Mouse (Mus musculus) left cerebral cortex, postnatal 25 days (tissue): ENCODE measurements around the gene Slc27a4. TPM values are rescaled to one million over a fixed set of nuclear protein-coding genes. Genes with fewer than 3 reads are reported as not detected.
A peak's percentile ranks its signal among the peaks of the same experiment; 100 is the strongest.

Experiments
- DNase-seq, 2 experiments: peaks; one replicate each; pipeline ENCODE4 v3.0.0; 2022; ENCODE audit warnings: low spot score in 2 of 2, mixed read lengths in 1 of 2
- intact Hi-C: fragments of 180-260 bp; cut with DNase I; formaldehyde crosslinking; loops from one replicate; pipeline ENCODE4 v1.15.1; 2025
- total RNA-seq, 2 experiments: library from RNA; stranded (reverse); gene quantifications; 2 replicates each; pipeline ENCODE4 v1.2.3; 2021

Slc27a4 gene
- total RNA-seq, 2 experiments from 2014 or later, result 82.2 to 84.1 TPM

DNA sequence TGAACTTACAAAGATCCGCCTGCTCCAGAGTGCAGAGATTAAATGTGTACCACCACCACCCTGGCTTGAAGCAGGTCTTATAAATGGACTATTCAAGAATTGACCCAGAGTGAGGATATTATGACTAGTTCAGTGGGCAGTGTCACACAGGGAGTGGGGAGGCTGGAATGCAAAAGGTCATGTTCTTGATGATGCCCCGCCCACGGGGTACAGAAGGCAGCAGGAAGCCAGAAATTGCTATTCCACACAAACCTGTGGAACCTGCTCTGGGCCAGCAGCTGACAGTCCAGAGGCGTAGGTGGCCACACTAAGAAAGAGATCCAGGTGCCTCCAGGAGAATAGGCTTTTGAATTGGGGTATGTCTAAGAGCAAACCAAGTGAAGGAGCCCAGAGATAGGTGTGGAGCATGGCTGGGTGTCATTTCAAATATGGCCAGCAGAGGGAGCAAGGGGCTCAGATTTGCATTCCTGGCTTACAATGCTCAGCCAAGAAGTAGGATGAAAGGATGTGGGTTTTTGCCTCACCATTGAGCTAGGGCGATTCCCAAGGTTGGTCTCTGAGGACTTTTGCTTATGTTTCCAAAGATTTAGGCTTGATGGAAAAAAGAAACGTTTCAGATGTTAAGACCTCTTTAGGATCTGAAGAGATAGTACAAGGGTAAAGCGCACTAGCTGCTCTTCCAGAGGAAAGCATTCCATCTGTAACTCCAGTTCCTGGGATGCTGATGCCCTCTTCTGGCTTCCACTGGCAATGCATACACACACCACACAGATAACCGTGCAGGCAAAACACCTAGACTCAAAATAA is 15.2 kb downstream of the Slc27a4 start:
- DNase-seq, result peak; percentile 90 to 94
- intact Hi-C loops, result loop anchor here (1.0 kb wide), 1 partner anchor 42 kb away; no protein-coding TSS in a partner anchor

- intact Hi-C loops, result no loop called here
- no peak for DNase-seq
Observed at GRCm38 (mm10) chr2:29819363-29819762, 16.9 kb downstream of the Slc27a4 start.

DNA sequence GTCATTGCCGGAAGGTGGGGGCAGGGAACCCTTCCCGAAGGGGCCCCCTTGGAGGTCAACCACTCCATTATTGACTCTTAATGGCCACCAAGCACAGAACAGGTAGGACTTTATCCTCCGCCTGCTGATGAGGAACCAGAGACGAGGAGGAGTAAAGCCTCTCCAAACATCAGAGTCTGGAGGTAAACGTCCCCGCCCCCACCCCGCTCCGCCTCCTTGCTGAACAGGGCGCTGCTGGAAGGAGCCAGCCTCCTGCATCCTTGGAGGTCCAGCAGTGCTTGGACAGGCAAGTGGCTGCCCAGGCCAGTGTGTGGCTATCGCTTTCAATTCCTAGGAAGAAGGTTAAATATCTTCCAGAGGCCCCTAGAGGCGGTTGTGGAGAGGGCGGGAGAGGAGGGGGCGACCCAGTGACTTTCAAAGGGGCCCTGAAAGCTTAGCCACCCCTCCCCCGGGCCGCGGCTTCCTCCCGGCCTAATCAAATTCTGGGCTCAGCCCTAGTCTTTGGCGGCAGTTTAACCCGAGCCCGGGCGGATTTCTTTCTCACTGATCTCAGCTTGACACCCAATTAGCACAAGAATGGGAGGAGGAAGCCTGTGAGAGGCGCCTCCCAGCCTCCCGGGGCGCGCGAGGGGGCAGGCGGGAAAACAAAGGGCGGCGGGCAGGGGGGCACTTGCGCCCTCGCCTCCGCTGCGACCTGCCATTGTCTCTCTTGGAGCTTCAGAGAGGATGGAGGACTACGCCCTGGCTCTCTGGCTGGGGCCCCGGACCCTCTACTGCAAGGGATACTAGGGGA is 17.8 kb downstream of the Slc27a4 start, which contains the start of gene Urm1:
Gene Urm1 (plus strand): TSS at position 51 of the 793 bp plus-strand sequence.
- intact Hi-C loops, result no loop called here

DNA sequence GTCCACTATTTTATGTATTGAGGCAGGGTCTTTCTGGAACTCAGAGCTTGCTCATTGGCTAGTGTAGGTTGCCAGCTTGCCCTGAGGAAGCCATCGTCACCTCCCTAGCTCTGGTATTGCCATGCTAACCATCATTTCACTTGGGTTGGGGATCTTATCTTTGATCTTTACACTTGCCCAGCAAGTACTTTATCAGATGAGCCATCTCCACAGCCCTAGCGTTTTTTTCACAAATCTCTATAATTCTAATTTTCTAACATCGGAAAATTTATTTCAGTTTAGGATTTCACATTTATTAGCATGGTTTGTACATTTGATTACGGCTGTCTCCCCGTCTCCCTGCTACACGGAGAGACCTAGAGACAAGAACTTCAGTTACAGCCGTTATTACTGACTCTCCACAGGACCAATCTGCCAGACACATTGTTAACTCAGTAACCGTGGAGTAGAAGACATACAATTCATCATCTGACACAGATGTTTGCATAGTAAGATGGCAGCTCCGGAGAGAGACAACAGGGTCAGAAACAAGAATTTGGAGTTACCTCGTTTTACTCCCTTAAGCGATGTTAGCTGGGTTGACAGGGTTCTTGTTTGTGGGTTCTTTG is 24.0 kb downstream of the Slc27a4 start:
- DNase-seq, result no peak
- intact Hi-C loops, result no loop called here

More for the DNA sequence above, 17.8 kb downstream of the Slc27a4 start, which contains the start of gene Urm1:
- DNase-seq, result peak; percentile 63 to 69

GRCm38 (mm10) chr2:29826926-29827708 is 24.7 kb downstream of the Slc27a4 start:
- intact Hi-C loops, result no loop called here

DNA sequence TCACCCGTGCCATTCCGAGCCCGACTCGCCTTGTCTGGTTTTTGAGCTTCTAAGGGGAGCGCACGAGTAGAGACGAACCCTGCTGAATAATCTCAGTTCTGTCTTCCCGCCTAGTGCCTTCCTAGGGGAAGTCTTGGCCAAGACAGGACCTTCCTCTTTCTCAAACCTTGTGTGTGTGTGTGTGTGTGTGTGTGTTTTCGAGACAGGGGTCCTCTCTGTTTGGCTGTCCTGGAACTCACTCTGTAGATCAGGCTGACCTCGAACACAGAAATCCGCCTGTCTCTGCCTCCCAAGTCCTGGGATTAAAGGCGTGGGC is 25.2 kb downstream of the Slc27a4 start:
- no peak for DNase-seq
- intact Hi-C loops, result no loop called here

More at GRCm38 (mm10) chr2:29826926-29827708, 24.7 kb downstream of the Slc27a4 start:
- DNase-seq, result peak; percentile 96 to 99

DNA sequence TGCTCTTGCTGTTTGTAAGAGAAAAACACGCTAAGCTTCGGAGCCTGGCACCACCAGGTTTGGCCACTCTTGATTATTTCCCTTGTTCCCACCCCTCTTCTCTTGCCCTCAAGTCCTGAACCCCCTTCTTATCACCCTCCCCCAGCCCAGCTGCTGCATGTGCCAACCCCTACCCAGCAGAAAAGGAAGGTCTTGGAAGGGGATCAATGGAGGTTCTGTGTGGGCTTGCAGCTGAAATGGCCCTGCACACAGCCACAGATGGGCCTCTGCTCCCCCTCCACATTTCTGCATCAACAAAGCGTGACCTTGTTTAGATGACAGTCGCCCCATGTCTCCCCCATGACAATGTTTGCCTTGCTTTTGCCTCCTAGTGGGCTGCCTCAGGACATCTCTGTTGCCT is 28.7 kb downstream of the Slc27a4 start:
- DNase-seq, result peak in 1 of 2 experiments; percentile 60
- intact Hi-C loops, result no loop called here

GRCm38 (mm10) chr2:29833796-29834195 is 31.4 kb downstream of the Slc27a4 start:
- no peak for DNase-seq
- intact Hi-C loops, result no loop called here

GRCm38 (mm10) chr2:29835391-29835899 is 33.0 kb downstream of the Slc27a4 start:
- no peak for DNase-seq
- intact Hi-C loops, result no loop called here

DNA sequence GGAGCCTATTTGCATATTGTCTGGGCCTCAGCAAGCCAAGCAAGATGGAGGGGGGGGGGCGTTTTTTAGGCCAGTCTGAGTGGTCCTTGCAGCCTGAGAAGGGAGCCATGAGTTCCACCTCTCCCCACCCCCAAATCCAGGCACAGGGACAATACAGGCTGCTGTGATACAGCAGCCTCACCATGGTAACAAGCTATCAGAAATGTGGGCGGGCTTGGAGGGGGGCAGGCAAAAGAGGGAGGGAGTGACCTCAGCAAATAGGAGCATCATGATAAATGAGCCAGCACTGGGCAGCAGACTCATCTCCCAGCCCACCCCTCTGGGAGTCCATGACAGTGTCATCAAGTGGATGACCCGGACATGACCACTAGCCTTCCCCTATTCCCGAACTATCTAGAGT is 37.0 kb downstream of the Slc27a4 start:
- intact Hi-C loops, result no loop called here

DNA sequence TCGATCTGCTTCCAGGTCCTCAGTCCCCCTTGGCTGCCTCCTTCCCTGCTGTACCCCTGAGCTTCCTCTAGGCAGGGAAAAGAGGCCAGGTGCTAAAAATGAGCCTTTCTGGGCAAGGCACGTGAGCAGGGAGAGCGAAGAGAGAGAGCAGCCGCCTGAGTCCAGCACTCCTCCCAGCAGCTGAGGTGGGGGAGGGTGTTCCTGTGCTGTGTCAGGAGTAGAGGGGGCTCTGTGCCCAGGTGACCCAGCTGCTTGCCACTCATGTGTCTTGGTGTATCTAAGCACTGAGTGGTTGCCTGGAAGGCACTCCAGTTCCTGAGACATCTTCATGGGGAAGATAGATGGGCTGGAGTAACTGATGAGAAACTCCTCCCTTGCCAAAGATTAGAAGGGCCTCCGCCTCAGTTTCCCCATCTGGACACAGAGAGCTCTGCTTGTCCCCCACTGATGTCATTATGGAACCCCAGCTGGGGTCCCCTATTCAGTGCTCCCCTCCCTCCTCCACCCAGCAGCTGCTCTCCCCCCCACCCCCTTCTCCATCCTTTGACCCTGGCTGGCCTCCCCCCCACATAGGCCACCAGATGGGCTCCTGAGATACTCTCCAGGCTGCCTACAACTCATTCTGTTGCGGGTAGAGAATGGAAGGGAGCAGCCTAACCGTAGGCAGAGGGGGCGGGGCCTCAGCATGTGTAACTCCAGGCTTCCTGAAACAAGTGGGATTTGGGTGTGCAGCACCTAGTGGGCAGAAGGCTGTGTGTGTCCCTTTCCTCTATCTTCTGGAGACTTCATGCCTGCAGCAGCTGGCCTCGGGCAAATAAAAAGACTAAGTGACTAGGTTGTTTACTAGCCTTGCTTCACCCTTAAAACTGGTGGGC is 41.0 kb downstream of the Slc27a4 start:
- DNase-seq, result peak in 1 of 2 experiments; percentile 71
- intact Hi-C loops, result no loop called here

More for the DNA sequence above, 37.0 kb downstream of the Slc27a4 start:
- no peak for DNase-seq

DNA sequence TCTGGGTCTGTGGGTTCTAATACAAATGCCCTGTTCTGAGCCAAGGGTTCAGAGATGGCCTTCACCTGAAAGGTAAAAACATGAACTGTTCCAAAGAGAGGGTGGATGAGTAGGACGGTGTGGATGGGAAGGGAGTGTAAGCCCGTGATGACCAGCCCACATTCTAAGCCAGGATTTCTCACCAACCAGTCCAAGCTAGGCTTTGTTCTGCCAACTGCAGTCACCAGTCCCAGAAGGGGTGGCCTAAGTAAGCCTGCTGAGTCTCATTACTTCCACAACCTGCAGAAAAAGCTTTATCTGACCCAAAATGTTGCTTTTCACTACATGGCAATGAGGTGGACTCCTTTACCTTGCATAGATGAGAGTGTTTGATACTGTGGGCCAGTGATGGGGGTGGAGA is 41.7 kb downstream of the Slc27a4 start:
- DNase-seq, result no peak
- intact Hi-C loops, result no loop called here

DNA sequence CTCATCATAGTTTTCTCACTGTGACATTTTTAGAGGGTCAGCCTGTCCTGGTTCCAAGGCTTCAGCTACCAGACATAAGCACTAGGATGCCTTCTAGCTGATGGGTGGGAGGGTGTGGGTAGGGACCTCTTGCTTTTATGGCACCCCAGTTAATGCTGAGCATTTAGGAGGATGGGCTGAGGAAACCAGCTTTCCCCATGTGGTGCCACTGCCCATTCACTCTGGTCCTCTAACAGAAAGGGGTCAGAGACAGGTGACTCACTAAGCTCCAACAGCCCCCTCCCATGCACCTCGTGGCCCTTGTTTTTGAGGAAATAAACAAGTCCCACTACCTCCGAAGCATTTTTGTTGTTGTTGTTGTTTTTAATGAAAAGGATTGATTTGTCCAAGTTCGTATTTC is 42.2 kb downstream of the Slc27a4 start:
- no peak for DNase-seq
- intact Hi-C loops, result no loop called here

DNA sequence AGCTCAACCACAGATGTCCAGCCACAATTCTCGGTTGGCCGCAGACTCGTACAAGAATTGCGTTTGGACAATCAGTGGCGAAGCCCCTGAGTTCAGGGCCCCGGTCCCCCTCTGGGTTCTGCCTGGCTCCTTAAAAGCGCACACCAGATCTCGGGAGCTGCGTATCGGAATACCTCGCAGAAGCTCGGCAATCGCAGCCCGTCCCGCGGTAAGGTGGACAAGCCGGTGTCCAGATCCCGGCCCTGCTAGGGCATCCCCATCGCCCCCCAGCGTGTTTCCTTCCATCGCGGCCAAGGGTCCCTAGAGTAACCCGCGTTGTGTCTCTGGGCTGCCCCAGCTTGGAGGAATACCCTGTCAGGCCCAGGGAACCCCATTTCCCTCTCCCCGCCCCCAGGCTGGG is 43.2 kb downstream of the Slc27a4 start:
- no peak for DNase-seq
- intact Hi-C loops, result no loop called here

- DNase-seq, result peak in 1 of 2 experiments; percentile 30
Observed at GRCm38 (mm10) chr2:29846061-29846853, 43.8 kb downstream of the Slc27a4 start.

GRCm38 (mm10) chr2:29846911-29847310 is 44.5 kb downstream of the Slc27a4 start:
- DNase-seq, result no peak
- intact Hi-C loops, result no loop called here

More at GRCm38 (mm10) chr2:29846061-29846853, 43.8 kb downstream of the Slc27a4 start:
- intact Hi-C loops, result no loop called here

- no peak for DNase-seq
- intact Hi-C loops, result no loop called here
Observed at GRCm38 (mm10) chr2:29849041-29849440, 46.6 kb downstream of the Slc27a4 start.
